Mouse (Mus musculus) kidney, adult 11 months (tissue): ENCODE measurements at regions not wholly inside any gene's neighbourhood (a gene's known extent, or its start where the extent isn't known, plus 50 kb on each side); places are given as distances from the start of the nearest gene placed in this dataset.

ENCODE experiments used
- DNase-seq: peaks from one replicate; pipeline ENCODE4 v3.0.0; 2022

DNA sequence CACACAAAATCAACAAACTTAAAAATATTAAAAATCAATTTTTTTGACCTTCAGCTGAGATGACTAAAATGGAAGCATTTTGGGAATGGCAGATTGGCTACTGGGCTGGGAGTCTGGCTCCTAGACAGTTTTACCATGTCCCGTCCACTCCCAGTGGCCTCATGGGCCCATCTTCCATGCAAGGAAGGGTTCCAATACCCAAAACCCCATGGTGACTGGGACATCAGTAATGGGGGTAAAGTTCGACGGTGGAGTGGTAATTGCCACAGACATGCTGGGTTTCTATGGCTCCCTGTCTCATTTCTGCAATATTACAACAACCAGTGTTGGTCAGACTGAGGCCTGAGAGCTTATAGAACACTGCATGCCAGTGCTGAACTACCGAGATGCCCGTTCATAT is 82.2 kb downstream of the Il20rb start:
- DNase-seq: no peak

DNA sequence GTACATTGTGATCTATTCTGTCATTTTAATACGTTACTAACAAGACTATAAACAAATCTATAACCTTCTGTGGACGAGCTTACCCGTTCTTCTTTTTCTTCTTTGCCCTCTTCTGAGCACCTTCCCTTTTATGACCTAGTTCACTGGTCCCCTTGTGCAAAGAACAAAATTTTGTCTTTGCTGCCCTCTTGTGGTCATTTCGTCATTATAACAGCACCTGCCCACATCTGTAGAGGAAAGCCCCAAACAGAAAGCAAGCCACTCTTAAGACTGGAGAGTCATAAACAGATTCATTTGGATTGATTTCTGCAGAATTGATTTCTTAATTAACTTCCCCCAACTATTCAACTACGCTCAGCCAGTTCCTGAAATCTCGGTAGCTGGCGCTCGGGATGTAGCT is 86.2 kb downstream of the Il20rb start:
- DNase-seq: no peak

DNA sequence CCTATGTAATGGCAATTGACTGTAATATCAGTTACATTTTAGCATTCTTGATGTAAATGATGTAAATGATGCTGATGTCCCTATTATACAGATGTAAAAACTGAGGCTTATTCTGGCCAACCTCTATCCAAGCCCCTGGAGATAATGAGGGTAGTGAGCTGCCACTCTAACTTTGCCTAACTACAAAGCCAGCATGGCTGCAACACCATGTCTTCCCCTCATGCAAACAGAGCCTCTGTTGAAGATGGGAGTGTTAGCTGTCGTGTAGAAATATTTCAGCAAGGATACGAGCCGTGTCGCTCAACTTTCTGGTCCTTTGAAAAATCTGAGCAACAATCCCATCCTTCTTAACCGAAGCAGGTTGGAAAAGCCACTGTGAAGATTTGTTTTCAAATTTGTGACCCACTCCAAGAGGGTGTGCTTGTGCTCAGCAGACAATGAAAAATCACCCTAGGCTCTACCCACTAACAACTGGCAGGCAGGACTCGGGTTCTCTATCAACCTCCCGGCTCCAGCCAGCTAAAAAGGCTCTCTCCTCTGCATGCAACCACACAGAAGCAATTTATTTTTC is 90.2 kb downstream of the Il20rb start:
- DNase-seq: no peak

DNA sequence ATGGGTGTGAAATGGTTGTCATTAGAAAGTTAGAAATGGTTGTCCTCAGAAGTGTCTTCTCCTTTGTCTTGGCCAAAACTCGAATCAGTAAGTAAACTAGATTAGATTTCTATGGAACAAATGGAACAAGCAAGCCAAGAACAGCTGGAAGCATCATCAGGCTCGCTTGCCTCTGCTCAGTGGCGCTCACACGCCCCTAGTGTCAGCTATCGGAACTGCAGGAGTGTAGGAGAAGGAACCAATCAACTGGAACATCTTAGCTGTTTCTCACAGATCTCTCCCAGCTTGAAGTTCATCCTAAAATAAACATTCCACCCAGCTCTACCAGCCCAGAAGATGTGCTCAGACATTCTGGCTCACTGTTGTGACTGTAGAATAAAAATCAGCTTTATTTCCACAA is 90.9 kb downstream of the Il20rb start:
- peak; percentile 24 for DNase-seq

DNA sequence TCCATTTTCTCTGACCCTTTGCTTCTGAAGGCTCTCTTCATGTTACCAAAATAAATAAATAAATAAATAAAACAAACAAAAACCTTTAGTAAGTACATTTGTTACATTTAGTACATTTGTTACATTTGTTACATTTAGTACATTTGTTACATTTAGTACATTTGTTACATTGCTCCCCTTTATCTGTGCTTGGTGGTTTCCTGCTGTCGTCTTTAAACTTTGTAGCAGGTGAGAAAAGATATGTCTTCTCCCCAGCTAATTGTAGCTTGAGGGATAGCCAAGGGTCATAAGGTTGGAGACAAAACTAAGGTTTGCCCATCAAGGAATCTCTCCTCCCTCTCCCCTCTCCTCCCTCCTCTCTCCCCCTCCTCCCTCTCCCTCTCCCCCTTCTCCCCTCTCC is 92.0 kb downstream of the Il20rb start:
- DNase-seq: no peak

DNA sequence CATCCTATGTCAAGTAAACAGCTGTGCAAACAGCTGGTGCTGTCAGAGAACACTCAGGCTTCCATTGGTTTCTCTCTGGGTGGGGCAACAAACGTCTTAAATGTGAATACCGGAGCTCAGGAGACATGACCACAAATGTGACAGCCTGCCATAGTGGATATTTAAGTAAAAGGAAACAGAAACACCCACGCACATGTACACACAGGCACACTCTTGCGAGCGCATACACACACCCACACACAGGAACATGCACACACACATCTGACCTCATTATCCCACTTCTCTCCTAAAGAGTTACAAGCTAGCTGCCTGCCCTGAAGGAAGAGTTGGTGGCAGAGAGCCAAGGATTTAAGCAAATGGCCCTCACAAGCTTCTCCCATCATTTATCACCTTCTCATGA is 92.4 kb downstream of the Il20rb start:
- DNase-seq: no peak

DNA sequence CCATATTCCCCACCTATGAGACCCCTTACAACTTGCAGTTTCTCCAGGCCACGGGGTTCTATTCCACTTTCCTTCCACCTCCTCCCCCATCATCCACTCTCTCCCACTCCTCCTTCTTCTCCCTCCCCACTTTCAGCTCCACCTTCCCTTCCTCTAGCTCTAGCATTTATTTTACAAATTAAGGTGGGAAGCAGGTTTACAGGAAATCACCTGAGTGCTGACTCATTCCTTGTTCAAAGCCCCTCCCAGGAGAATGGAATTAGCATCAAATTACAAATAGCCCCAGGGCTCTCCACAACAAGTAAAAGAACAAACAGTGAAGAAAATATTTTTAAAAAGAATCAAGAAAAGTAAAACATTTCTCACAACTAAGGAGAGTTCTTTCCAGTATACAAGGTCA is 94.3 kb downstream of the Il20rb start:
- no peak for DNase-seq

DNA sequence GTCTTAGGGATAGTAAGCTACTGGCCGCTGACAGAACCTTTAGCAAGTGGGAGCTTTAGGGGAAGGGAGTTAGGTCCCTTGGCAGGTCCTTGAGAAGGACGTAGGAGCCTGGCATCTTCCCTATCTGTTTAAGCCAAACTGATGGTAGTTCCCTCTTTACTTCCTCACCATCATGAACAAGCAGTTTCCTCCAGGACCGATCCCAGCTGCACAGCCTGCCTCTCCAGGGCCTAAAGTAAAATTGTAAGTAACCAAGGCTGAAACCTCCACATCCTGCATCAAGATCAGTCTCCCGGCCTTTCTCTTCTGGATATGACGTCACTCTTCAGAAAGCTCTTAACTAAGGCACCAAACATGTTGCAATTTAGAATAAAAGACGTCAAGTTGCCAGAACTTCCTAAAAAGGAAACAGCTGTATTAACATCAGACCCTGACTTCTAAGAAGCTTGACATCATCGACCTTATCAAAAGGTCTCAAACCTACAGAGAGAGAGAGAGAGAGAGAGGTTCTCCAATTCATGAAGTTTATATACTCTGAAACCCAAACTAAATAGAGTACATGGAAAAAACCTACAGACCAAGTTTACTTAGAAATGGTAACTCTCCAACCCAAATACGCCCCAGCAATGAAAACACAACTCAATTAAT is 94.9 kb downstream of the Il20rb start:
- DNase-seq: no peak

DNA sequence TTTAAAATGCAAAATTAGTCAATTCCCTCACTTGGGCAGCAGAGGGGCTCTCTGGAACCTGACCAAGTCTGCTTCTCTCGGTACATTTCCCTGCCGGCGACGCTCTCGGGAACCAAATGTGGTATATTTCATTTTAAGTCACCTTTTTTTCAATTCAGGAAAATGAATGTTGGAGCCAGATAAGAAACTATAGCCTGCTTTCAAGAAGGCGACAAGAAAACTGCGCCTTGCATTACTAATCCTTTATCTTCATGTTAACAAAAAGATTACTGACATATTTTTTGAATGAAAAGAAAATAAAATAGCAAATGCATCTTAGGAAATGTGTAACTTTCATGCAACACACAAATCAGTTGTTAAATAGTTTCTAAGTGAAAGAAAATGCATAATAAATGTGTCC is 98.2 kb downstream of the Il20rb start:
- no peak for DNase-seq

DNA sequence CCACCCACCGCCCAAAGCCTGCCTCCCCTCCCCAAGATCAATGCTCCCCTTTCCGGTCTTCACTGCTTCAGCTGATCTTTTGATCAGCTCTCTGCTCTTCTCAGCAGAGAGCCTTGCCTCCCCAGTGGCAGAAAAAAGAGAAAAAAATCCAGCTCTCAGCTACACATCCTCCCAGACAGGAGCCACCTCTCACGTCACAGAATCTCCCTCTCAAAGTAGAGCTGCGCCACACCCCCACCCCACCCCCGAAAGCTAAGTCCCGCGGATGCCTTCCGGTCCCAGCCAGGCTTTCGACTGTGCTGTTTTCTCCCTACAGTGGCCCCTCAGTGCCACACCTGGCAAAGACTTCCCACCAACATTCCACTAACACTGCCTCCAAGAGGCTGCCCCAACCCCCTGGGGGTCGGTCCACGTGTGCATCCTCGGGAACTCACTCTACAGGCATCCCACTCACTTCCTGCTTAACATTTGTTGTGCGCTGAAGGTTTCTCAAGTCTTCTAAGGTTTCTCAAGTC is 99.4 kb downstream of the Il20rb start:
- no peak for DNase-seq

DNA sequence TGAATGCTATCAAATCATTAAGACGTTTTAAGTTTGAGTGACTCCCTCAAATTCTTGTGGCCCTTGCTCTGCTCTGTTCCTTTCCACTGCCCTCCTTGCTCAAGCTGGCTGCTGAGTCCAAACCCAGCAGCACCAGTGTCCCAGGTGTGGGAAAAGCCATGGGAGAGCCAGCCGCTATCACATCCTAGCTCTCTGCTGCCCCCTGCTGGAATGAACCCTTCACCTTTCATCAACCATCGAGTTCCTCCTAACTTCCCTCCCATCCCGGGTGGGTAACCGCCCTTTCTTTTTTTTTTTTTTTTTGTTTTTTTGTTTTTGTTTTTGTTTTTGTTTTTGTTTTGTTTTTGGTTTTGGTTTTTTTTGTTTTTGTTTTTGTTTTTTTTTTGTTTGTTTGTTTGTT is 104.1 kb downstream of the Il20rb start:
- DNase-seq: peak; percentile 21

DNA sequence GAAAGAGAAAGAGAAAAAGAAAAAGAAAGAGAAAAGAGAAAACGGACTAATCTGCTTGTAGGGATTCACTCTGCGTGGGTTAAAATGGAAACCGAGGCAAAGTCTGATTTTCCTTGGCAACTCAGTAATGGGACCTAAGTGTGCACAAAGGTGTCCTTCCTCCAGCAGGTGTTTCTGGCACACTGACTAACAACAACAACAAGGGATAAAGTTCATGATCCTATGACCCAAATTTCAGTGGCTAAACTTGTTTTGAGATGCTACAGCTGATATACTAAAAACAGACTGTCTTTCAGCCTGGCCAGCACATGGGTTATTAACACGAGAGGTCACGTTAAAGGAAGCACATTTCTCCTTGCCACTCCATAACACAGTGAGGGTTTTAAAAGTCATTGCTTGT is 116.7 kb downstream of the Il20rb start:
- no peak for DNase-seq

DNA sequence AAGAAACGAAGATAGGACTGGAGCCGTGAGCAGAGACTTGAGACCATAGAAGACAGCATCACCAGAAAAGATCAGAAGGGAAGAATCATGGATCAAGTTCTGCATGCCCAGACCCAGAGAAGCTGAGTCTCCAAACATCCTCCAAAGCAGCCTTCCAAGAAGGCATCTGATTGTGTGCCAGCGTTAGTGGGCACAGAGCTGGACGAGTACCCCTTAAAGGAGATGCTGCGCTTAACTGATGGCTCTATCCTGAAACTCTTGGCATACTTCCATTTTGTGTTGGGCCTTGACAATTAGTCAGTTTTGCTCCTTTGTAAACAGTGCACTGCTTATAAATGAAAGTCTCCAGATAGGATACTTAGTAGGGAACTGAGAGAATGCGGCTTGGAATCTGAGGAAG is 119.8 kb downstream of the Il20rb start:
- no peak for DNase-seq

DNA sequence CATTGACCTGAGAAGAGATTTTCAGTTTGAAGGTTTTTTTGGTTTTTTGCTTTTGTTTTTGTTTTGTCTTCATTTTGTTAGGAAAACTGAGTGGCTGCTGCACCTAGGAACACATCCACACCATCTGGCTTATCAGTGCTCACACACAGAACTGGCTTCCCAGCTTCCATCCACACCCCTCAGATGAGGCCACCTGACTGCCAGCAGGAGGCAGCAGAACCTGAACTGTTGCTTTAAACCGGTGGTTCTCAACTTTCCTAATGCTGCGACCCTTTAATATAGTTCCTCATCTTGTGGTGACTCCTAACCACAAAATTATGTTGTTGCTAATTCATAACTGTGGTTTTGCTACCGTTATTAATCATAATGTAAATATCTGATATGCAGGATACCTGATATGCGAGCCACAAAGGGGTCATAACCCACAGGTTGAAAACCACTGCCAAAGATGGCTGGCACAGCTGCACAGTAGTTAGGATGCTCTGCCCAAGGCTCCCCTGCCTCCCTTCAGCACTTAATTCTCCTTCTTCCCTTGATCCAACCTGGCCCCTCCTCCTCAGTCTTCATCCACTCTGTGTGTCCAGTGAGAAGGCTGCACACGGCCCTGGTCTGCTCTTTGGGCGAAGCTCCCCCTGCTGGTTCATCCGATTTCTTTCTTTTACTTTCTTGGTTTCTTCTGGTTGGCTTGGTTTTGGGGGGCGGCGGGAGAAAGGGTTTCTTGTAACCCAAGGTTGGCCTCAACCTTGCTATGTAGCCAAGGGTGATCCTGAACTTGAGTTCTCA is 126.5 kb downstream of the Il20rb start:
- peak; percentile 4 for DNase-seq

DNA sequence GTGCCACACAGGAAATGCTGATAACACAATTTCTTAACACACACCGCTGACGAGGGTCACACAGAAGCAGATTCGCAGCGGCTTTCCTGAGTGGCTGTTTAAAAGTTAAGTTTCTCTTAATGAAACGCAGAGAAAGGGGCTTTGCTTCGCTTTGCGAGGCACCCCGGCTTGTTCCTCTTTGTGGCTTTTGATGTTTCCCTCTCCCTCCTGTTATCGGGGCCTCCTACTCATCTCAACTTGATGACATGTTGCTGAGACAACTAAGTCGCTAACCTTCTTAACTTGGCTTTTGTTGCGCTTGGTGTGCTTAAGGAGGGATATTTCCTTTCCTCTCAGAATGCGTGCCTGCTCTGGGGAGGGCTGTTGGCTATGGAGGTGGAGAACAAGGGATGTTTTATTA is 129.0 kb downstream of the Il20rb start:
- no peak for DNase-seq

DNA sequence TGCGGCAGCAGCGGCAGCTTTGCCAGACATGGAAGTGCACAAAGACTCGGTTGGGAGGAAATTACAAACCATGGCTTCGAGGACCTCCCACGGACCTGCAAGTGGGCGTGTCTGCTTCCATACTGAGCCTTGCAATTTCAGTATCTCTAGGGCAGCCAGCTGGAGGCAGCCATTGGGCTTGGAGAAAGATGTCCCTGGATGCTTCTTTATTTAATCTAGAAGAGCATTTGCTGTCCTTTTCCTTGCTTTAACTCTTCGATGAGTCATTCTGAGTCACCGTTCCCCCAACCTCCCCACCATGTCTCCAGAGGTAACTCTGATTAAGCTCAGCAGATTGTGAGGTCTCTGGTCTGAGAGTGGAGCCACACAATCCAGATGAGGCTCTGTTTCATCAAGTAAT is 145.8 kb downstream of the Il20rb start:
- no peak for DNase-seq

DNA sequence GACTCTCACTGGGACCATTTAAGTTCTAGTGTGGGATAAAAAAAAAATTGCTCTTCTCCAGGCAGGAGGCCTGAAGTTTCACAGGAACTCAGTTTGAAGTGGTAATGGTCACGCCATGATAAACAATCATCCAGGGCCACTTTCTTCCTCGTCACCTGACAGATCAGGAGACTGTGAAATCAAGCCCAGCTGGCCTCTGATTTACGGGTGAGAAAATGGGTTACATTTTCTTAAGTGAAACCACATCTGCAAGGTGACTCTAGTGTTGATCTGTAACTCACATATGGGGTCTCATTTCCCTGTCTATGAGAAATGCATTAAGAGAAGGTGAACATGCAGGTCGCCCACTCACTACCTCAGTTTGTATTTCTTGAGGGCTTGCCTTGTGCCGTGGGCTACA is 178.8 kb downstream of the Il20rb start:
- no peak for DNase-seq

DNA sequence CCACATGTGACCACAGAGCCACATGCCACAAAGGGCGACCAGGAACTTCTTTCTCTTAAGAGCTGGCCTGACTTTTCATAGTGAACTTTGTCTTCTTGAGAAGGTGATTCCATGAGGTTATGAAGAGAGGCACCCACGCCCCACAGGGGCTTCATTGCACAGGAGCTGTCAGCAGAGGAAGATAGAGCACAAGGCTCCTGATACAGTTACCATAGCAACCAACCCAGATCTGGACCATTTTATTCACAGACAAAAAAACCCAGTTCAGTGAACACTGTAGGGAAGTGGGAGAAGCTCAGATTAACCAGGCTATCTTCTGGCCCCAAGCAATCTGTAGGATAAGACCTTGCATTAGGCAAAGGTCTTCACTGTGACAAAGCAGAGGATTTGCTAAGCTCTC is 179.2 kb downstream of the Il20rb start:
- DNase-seq: no peak

DNA sequence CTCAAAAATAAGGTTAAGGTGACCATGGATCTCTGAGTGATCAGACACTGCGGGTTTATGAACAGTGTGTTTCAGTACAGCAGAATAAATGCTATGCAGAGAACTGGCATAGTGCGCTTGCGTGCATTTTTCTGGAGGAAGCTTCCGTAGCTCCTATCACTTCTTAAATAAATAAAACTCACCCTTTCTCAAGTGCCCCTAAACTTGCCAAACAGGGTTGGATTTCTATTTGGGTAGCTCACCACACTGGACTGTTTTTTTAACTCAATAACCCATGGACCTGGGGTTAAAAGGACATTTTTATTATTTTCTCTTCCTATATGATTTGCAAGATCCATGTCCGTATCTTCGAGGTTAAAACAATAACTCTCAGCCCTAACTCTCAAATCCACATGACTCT is 182.8 kb downstream of the Il20rb start:
- DNase-seq: no peak

DNA sequence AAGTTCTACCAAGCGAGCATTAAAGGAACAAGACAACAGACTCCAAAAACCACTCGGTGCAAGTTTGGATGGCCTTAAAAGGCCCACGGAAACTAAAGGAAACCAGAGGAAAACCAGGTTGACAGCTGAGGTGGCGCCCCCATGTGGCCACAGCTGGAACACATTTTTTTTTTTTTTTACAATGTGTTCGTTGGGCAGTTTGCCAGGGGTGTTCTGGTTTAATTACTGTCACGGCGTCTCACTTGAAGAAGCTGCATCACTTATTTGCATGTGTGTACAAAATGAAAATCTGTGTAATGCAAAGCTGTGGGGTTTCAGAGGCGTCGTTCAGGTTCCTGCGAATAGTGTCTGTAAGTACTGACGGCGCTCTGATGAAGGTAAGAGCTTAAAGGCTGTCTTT is 185.0 kb downstream of the Il20rb start:
- no peak for DNase-seq

DNA sequence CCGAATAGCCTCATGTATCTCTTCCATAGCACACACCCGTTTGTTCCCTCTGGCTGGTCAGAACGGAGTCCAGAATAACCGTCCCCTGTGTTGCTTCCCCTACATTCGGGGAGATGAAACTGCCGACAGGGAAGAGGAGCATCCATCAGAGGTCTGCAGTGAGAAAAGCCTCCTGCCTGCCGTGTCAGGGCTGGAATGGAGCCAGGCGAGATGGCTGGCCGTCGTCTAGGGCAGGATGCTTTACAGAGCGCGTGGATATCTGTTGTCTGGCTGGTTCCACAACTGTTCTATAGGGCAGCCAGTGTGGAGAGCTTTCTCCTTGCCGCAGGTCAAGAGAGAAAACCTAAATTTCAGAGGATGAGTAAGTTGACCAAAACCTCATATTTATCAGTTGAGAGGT is 209.2 kb downstream of the Il20rb start:
- no peak for DNase-seq

DNA sequence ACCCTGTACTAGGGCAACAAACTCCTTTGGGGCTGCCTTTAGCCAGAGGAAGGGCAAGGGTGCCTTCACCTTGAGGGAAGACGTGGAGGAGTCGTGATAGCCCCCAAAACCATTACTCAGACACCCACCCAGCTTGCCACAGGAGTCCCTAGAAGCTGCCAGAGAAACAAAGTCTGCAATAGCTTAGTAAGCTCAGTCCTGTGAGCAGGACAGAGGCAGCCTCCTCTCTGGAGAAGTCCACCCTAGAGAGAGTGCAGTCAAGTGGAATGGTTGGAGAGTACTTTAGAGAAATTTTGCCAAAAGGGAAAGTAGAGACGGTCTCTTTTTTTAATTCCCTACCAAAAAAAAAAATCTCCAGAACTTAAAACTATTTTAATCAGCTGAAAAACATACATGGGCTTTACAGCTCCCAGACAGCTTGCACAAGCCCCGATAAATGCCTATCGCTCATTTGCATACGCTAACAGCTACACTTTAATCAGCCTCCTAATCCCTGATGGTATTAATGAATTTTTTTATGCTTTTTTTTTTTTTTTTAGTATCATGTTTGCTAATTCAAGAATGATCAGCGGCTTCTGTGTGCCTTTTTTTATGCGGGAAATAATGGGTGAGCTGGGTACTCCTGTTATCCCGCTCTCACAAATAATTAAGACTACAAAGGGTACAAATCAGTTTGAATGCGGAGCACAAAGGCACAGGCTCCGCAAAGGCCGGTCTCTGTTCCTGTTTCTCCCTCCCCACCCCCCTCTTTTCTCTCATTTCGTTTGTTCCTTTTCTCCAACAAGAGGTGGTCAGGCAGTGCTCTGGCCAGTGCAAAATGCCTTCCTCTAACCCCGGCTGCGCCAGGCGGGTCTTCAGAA is 219.8 kb downstream of the Il20rb start:
- no peak for DNase-seq

DNA sequence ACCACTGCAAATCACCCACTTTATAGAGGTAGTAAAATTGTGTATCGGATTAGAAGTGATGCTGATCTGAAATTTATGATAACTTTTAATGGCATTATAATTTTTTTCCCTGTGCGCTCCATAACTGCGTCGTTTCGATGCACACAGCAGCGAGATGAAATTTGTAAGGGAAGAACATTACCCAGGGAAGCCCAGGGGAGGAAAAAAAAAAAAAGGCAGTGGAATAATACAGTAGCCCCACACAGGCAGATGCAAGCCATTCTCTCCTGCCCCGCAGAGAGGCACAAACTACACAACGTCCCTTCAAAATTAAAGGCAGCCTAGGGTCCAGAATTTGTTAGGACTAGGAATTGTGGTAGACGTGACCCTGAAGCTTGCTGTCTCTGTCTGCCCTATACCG is 234.2 kb downstream of the Il20rb start:
- DNase-seq: no peak
